Mouse (Mus musculus) heart, embryonic 11.5 days (tissue): ENCODE measurements at regions not wholly inside any gene's neighbourhood (a gene's known extent, or its start where the extent isn't known, plus 50 kb on each side); places are given as distances from the start of the nearest gene placed in this dataset.

Source experiments
- ATAC-seq: fragments of 200-750 bp; cut with Nextera tagmentation; replicated peaks from 2 replicates; pipeline ENCODE4 v1.8.0; 2017; ENCODE audit warnings: moderate library complexity; ENCODE audit not compliant: insufficient number of reproducible peaks, low FRiP score, low TSS enrichment
- H3K27ac ChIP-seq: fragments of 300-500 bp; sonication (generic); 2 replicates; pipeline ENCODE4 v1.5.1; 2014; ENCODE audit warnings: mild to moderate bottlenecking, low read depth, low read length
- H3K27me3 ChIP-seq: fragments of 300-500 bp; sonication (generic); 2 replicates; pipeline ENCODE4 v1.6.1; 2014; ENCODE audit warnings: mild to moderate bottlenecking, low read length, mixed read lengths; ENCODE audit not compliant: control insufficient read depth, insufficient read depth
- H3K36me3 ChIP-seq: fragments of 300-500 bp; sonication (generic); 2 replicates; pipeline ENCODE4 v1.6.1; 2014; ENCODE audit warnings: mild to moderate bottlenecking, low read length, moderate library complexity, mixed read lengths; ENCODE audit not compliant: control insufficient read depth, insufficient read depth
- H3K4me1 ChIP-seq: fragments of 300-500 bp; sonication (generic); 2 replicates; pipeline ENCODE4 v1.6.1; 2014; ENCODE audit warnings: low read length; ENCODE audit not compliant: control insufficient read depth, insufficient read depth
- H3K4me2 ChIP-seq: fragments of 300-500 bp; sonication (generic); 2 replicates; pipeline ENCODE4 v1.6.1; 2014; ENCODE audit warnings: mild to moderate bottlenecking, moderate library complexity
- H3K4me3 ChIP-seq: fragments of 300-500 bp; sonication (generic); 2 replicates; pipeline ENCODE4 v1.5.1; 2014; ENCODE audit warnings: low read depth, low read length
- H3K9ac ChIP-seq: fragments of 300-500 bp; sonication (generic); 2 replicates; pipeline ENCODE4 v1.6.1; 2014; ENCODE audit warnings: mild to moderate bottlenecking, low read depth, low read length, moderate library complexity
- H3K9me3 ChIP-seq: fragments of 300-500 bp; sonication (generic); replicated peaks from 2 replicates; pipeline ENCODE4 v1.6.1; 2016; ENCODE audit warnings: low read length; ENCODE audit not compliant: control insufficient read depth
- WGBS: fragments of 180-500 bp; shearing (Covaris S2); extraction: QIAGEN DNeasy Blood & Tissue Kit; methylation state at CpG from one replicate; pipeline ENCODE4 v1.1.7; 2014; ENCODE audit not compliant: insufficient replicate concordance; 5-methylcytosine and 5-hydroxymethylcytosine counted together

GRCm38 (mm10) chr3:149638324-149638723 is 648.0 kb upstream of the Adgrl2 start:
- Histone ChIP-seq H3K9me3 (no peaks in the 10 kb centered on the region; the same call in 1 of the 2 replicates), H3K4me3 (no peak overlapping the region), H3K4me1 (no peaks in the 10 kb centered on the region), H3K27ac (no peak overlapping the region), H3K9ac (no peak overlapping the region), H3K4me2 (no peak overlapping the region), H3K27me3 (no peaks in the 10 kb centered on the region), H3K36me3 (no peaks in the 10 kb centered on the region)
- WGBS = 82% methylated on average over 2 of the region's 2 CpGs
- ATAC-seq = no peak

- H3K4me3 ChIP-seq = no peak overlapping the region
- ATAC-seq = no peak
- no peak overlapping the region for H3K4me2 ChIP-seq
- no peaks in the 10 kb centered on the region for H3K36me3 ChIP-seq
- H3K27me3 ChIP-seq = no peaks in the 10 kb centered on the region
- H3K9ac ChIP-seq = no peak overlapping the region
- H3K4me1 ChIP-seq = no peaks in the 10 kb centered on the region
- no peak overlapping the region for H3K27ac ChIP-seq
- no peaks in the 10 kb centered on the region for H3K9me3 ChIP-seq
Observed at GRCm38 (mm10) chr3:149626186-149626585, 635.8 kb upstream of the Adgrl2 start.

GRCm38 (mm10) chr3:149625497-149625896 is 635.1 kb upstream of the Adgrl2 start:
- no peaks in the 10 kb centered on the region for H3K36me3 ChIP-seq
- no peak overlapping the region for H3K9ac ChIP-seq
- H3K4me2 ChIP-seq = no peak overlapping the region
- H3K27me3 ChIP-seq = no peaks in the 10 kb centered on the region
- H3K9me3 ChIP-seq = no peaks in the 10 kb centered on the region
- no peak for ATAC-seq
- H3K27ac ChIP-seq = no peak overlapping the region
- no peaks in the 10 kb centered on the region for H3K4me1 ChIP-seq
- no peak overlapping the region for H3K4me3 ChIP-seq
- 76% methylated on average over 1 of the region's 1 CpGs for WGBS

DNA sequence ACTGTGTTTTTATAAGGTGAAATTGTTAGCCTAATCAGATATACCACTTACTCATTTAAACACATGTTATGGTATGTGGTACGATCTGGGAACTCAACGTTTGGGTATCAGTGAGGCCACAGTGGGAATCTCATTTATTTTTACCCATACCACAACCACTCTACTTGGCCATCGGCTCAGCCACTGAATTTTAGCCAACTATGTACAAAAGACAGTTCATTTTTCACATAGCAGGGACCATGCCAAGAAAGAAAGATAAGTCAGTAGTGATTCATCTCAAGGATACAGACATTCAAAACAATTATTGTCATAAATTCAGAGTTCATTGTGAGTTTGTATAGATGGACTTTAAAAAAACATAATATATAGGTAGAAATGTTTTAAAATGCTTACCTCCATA is 634.7 kb upstream of the Adgrl2 start:
- Histone ChIP-seq H3K36me3 (no peaks in the 10 kb centered on the region), H3K9me3 (no peaks in the 10 kb centered on the region), H3K27me3 (no peaks in the 10 kb centered on the region), H3K4me3 (no peak overlapping the region), H3K27ac (no peak overlapping the region), H3K4me1 (no peaks in the 10 kb centered on the region), H3K4me2 (no peak overlapping the region), H3K9ac (no peak overlapping the region)
- no peak for ATAC-seq
- WGBS = 72% methylated on average over 3 of the region's 3 CpGs

DNA sequence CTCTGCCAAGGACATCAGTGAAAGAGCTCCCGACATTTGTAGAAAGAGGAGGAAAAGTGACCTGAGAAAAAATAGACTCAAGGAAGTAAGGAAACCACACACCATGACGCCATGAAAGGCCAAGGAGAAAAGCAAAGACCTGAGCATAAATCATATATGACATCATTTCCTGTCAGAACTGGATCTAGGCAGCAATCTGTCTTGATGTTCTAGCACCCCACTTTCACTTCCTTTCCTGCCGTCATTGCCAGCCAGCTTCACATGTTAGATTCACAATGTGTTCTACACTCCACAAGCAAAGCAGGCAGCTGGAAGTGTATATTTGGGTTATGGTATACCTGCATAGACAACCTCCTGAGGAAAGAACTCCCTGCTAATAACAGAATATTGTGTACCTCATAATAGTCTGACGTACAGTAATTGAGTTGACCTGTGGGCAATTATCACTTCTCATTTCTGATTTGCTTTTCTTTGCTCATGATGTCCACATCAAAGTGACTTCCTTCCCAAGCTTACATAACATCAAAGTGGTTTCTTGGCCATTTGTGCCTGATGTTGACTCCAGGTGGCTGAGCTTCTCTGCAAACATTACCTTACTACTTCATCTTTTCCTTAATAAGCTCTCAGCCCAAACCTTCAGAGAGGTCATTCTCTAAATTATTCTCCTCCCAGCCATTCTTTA is 633.6 kb upstream of the Adgrl2 start:
- Histone ChIP-seq H3K4me1 (no peaks in the 10 kb centered on the region), H3K27me3 (no peaks in the 10 kb centered on the region), H3K9me3 (no peaks in the 10 kb centered on the region), H3K9ac (no peak overlapping the region), H3K36me3 (no peaks in the 10 kb centered on the region), H3K27ac (no peak overlapping the region), H3K4me2 (no peak overlapping the region), H3K4me3 (no peak overlapping the region)
- WGBS = 74% methylated on average over 4 of the region's 4 CpGs
- no peak for ATAC-seq

DNA sequence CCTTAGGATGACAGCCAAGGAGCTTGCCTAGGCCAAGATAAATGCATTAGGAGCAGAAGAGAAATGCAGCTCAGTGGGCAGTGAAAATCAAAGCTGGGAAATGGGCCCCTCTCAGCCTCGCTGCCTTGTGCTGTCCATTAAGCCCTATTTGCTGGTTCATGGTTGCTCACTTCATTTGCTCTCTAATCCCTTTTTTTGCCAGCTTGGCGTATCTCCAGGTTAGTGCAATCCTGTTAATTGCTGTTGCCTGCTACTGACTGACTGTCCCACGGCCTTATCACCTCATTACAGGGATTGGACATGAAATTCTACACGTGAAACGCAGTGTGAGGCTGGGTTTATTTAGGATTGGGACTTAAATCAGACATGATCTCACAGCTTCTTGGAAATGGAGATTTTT is 613.5 kb upstream of the Adgrl2 start:
- ATAC-seq = no peak
- WGBS = 70% methylated on average over 5 of the region's 5 CpGs

DNA sequence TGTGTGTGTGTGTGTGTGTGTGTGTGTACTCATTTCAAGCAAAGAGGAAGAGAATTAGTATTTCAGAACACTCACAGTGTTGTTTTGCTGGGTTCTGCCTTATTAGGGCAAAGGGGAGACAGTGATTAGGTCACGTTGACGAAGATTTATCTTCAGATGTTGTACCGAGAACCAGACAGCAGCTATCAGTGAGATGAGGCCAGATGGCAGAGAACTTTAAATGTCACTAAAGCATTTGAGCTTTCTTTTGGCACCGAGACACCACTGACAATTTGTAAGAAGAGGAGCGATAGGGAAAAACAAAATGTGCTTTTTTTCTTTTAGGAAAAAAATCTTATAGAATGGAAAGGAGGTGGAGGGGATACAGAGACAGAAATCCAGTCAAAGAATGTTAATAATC is 610.9 kb upstream of the Adgrl2 start:
- no peak overlapping the region for H3K9ac ChIP-seq
- ATAC-seq = no peak
- WGBS = 49% methylated on average over 5 of the region's 5 CpGs
- no peak overlapping the region for H3K4me2 ChIP-seq
- H3K36me3 ChIP-seq = no peaks in the 10 kb centered on the region
- no peaks in the 10 kb centered on the region for H3K27me3 ChIP-seq
- H3K4me1 ChIP-seq = no peaks in the 10 kb centered on the region
- H3K9me3 ChIP-seq = no peaks in the 10 kb centered on the region
- H3K4me3 ChIP-seq = no peak overlapping the region
- no peak overlapping the region for H3K27ac ChIP-seq

More for the DNA sequence above, 613.5 kb upstream of the Adgrl2 start:
- Histone ChIP-seq H3K4me2 (no peak overlapping the region), H3K9ac (no peak overlapping the region), H3K27me3 (no peaks in the 10 kb centered on the region), H3K27ac (no peak overlapping the region), H3K4me3 (no peak overlapping the region), H3K9me3 (no peaks in the 10 kb centered on the region), H3K4me1 (no peaks in the 10 kb centered on the region), H3K36me3 (no peaks in the 10 kb centered on the region)

DNA sequence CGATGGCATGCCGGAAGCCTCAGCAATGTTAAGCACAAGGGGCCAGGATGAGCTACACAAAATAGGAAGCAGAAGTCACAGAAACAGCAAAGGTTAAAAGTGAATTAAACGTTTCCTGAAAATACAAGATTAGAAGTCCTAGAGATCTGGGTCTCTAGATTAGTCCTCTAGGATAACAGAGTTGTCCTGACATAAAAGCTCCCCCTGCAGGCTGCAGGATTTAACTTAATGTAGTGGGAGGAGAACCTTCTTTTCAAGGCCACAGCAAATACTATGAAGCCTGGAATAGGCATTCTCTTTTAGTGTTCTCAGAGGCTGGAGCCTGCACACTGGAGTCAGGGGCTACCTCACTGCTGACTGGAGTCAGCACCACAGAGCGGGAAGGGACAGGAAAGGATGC is 604.1 kb upstream of the Adgrl2 start:
- 67% methylated on average over 4 of the region's 4 CpGs for WGBS

GRCm38 (mm10) chr3:149585769-149586168 is 595.4 kb upstream of the Adgrl2 start:
- ATAC-seq = no peak
- Histone ChIP-seq H3K4me1 (no peaks in the 10 kb centered on the region), H3K27ac (no peak overlapping the region), H3K4me3 (no peak overlapping the region), H3K9ac (no peak overlapping the region), H3K9me3 (no peaks in the 10 kb centered on the region), H3K36me3 (no peaks in the 10 kb centered on the region), H3K27me3 (no peaks in the 10 kb centered on the region), H3K4me2 (no peak overlapping the region)
- 40% methylated on average over 2 of the region's 2 CpGs for WGBS

More for the DNA sequence above, 604.1 kb upstream of the Adgrl2 start:
- Histone ChIP-seq H3K27me3 (no peaks in the 10 kb centered on the region), H3K9ac (no peak overlapping the region), H3K27ac (no peak overlapping the region), H3K4me3 (no peak overlapping the region), H3K36me3 (no peaks in the 10 kb centered on the region), H3K4me2 (no peak overlapping the region), H3K4me1 (no peaks in the 10 kb centered on the region), H3K9me3 (no peaks in the 10 kb centered on the region)
- no peak for ATAC-seq
